Mouse (Mus musculus): Measurements from ENCODE around the gene Sema4c. TPM values are rescaled to one million over a fixed set of nuclear protein-coding genes. Genes with fewer than 3 reads are reported as not detected.

Sema4c gene
- total RNA-seq (2021) (10 to 100 TPM; 13.0 to 25.3 TPM), polyA plus RNA-seq (2012; rRNA removed) (22.5 and 24.0 TPM in 2 replicates)
- long read RNA-seq, transcript Sema4c-201 (15 exons, 3,773 nt) = major isoform, 12 of 26 reads
- long read RNA-seq, transcript Sema4c-203 (15 exons, 3,779 nt) = minor isoform, 7 of 26 reads
- long read RNA-seq, partial matches to known transcripts = 0 of 26 reads
- long read RNA-seq, other reads (novel, unspliced or antisense) = 7 of 26 reads

GRCm38 (mm10) chr1:36558031-36558993 lies at the start of gene Sema4c:
Gene Sema4c (minus strand): TSS chr1:36558349.
- DNase-seq = peak; percentile 88

- no peak for DNase-seq
Measured at GRCm38 (mm10) chr1:36606951-36607350, 48.8 kb upstream of the Sema4c start.

DNA sequence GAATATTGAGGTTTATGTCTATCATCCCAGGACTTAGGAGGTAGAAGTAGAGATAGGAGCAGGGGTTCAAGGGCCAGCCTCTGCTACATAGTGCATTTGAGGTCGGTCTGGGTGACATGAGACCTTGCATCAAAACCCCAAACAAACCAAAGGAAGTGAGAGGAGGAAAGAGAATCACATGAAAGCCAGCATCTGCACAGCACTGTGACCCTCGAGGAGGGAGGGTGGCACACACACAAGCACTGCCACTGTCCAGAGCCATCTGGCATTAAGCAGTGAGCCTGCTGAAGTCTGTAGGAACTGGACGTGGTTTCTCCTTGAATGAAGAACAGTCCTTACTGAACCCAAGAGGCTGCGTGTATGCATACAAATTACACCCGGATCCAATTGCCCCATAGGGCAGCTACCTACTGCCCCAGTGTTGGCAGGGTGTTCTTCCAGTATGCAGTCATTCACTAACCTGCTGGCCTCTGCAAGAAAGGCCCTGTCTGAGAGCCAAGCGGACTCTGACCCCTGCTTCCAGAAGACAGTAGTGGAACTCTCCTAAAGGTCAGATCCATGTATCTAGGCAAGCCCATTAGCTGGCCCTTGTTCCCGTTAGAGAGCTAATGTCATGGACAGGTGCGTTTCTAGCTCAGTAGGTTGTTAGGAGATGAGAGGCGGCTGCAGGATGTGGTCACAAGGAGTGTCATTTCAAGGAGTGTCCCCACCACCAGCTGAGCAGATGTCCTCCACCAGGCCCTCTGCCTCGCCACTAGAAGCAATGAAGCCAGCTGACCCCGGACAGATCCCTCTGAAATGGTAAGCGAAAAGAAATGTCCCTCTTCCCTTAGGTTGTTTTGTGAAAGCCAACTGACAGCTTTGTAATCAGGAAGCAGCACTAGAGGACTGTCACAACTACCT lies 46.4 kb upstream of the Sema4c start:
- no peak for DNase-seq

DNA sequence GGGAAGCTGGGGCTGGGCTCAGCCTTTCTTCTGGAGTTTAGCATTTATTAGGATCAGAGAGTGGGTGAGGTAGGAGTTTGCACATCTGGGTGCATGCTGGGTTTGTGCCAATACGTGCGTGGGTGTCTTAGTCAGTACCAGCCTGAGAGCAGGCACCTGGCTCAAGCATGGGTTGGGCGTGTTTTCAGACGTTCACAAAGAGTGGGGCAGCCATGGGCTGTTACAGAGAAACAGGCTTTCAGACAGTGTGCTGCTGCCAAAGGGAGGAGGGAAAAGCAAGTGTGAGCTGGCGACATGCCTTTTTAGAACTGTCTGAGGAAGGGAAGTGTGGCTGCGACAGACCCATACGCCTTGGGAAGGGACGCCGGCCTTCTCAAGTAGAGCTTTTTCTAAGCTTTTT lies 45.2 kb upstream of the Sema4c start:
- peak; percentile 14 for DNase-seq

- DNase-seq = no peak
Measured at GRCm38 (mm10) chr1:36602271-36602670, 44.1 kb upstream of the Sema4c start.

DNA sequence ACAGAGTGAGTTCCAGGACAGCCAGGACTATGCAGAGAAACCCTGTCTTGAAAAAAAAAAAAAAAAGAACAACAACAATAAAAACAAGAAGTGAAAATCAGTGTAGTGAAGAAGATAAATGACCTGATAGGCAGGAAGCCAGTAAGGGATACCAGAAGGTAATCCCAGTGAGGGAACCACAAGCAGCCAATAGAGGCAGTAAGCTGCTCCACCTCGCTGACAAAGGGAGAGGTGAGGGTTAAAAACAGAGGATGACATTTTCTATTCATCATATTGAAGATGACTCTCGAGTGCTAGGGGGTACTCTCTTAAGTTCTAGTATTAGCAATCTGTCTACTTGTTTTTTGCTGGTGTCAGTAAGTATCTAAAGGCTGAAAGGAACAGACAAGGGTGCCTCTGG lies 40.3 kb upstream of the Sema4c start:
- no peak for DNase-seq

GRCm38 (mm10) chr1:36596114-36596513 lies 38.0 kb upstream of the Sema4c start:
- peak; percentile 82 for DNase-seq

GRCm38 (mm10) chr1:36595167-36595931 lies 37.2 kb upstream of the Sema4c start:
- DNase-seq = no peak

- DNase-seq = no peak
Measured at GRCm38 (mm10) chr1:36593099-36593498, 35.0 kb upstream of the Sema4c start.

DNA sequence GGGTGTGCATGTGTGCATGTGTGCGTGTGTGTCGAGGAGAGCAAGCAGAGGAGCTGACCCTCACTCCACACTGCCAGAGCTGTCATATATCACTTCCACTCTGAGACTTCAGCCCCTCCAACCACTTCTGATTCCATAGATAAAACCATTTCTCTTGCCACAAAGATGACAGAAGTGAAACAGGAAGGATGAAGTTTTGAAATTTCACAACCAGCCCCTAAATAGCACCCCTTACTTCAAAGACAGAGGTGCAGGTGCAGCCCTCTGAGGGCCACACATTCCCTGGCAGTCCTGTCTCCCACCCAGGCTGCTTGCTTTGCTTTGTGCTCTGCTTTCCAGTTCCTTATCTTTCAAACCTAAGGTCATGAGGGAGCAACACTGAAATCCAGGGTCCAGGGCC lies 33.3 kb upstream of the Sema4c start:
- DNase-seq = no peak

DNA sequence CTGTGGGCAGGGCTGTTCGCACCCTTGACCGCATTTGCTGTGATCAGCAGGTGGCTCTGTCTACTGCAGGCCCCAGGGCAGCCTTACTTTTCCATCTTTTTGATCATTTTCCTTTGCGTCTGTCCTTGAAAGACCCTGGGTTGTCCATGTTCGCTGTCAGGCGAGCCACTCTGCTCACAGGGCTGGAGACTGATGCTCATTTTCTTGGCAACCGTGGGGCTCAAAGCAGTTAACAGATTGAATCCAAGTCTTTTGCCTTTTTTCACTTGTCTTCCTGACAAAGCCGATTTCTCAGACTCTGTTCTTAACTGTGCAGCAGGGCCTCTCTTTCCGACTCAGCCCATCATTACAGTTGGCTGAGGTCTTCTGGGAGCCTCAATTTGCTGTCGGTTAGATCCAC lies 32.5 kb upstream of the Sema4c start:
- no peak for DNase-seq

- peak; percentile 60 for DNase-seq
Measured at GRCm38 (mm10) chr1:36589486-36589885, 31.3 kb upstream of the Sema4c start.

DNA sequence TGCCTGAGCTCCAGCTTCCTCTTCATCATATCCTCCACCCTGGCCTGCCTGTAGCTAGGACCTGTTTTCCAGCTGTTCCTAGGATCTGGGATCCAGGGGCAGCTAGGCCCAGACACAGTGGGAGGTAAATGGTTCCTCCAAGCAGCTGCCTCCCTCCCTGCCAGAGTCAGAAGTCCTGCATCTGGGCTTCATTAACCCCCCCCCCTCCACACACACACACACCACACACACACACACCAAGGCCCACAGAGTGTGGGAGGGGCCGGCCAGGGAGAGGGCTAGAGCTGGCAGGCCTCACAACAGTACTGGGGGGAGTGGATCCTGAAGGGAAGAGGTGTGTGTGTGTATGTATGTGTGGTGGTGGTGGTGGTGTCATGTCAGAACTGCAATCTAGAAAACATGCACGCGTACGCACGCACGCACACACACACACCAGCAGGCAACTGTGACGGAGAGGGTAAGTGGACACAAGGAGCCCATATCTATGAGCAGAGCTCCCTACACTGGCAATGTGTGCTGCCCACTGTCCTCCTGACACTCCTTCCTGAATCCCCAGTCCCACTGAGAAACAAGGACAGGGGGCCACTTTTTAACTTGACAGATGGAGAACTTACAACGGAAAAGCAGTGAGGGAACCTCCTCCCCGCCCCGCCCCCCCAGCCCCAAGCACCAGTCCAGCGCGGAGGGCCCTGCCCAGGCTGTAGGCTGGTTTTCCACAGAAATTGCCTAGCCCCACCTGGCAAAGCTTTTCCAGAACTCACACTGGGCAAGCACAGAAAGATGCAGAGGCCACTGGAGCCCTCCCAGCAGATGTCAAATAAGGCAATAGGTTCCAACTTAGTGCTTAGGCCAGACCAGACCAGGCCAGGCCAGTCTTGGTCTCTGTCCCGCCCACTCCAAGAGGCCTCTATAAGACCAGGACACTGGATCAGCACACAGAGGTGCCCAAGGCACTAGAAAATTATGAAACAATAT lies 30.6 kb upstream of the Sema4c start:
- peak; percentile 32 for DNase-seq

GRCm38 (mm10) chr1:36587860-36588259 lies 29.7 kb upstream of the Sema4c start:
- no peak for DNase-seq

- no peak for DNase-seq
Measured at GRCm38 (mm10) chr1:36586288-36586687, 28.1 kb upstream of the Sema4c start.

GRCm38 (mm10) chr1:36583408-36584116 lies 25.4 kb upstream of the Sema4c start:
- DNase-seq = peak; percentile 55

DNA sequence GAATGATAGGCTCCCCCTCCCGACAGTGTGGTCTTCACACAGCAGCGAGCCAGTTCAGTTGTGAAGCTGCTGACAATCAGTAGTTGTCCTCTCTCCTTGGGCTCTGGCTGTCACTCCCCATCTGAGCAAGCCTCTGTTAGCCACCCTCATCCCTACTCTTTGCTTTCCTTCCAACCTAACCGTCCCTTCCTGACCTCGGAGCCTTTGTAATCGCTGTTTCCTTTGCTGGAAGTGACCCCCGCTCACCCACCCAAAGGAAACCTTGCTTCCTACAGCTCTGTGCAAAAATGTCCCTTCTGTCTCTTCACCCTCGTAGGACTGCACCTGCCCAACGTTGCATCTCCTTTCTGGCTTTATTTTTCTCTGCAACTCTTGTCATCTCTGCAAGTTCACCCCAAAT lies 24.1 kb upstream of the Sema4c start:
- DNase-seq = no peak

- no peak for DNase-seq
Measured at GRCm38 (mm10) chr1:36581260-36581659, 23.1 kb upstream of the Sema4c start.

DNA sequence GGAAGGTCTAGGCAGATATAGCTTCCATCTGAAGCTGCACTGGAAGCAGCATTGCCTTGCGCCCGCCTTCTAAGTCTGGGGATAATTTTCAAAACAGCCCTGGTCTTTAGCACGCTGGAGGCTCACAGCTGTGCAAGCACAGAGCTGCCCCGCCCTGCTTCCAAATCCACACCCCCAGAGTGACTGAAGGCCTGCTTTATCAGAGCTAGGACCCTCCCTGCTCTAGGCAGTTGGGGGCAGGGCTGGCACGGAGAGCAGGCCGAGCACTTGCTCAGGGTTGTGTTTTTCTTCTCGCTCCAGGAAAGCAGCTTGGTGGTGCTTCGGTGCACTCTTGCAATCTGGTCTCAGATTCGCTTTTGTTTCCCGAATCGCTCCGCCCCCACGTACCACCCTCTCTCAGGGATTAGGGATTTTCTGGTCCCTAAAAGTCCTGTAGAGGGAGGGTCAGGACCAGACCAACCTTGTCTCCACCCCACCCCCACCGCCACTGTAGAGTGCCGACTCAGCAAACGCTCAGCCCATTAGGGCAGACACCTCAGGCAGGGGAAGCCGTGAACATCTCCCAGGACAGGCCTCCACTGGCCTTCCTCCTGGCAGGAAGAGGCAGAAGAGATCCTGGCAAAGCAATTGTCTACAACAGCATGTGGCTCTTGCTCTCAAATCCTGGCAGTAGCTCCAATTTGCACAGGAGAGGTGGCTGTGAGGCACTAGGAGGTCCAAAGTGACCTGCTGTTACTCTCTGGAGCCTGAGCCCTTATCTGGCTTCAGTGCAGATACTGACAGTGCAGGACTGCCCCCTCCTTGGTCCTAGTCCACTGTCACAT lies 22.4 kb upstream of the Sema4c start:
- DNase-seq = peak; percentile 64
